In the genomic region with DNA sequence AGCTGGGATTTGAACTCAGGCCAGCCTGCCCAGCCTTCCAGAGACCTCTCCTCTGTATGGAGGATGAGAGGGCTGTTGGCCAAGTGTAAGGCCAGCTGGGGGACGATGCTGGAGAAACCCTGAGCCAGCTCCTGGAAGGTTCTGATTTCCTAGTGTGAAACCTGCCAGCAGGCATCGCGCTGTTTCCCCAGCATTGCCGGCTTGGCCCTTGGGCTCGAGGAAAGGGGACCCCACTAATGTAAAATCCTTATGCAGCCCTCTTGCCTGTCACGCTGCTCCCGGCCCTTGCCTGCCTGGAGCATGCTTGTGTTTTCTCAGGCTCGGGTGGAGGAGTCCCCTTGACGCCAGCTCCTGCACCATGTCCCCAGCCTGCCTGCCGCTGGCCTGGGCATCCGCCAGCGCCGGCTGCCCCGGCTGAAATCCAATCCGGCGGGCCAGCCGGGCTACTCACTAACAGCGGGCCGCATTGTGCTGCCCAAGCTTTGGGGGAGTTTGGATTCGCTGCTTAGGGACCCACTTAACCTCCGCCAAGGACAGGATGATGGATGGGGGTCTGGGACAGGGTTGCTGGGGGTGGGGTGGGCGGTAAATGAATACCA, we compare ENCODE assay signal across 9 mouse cellular contexts. TPM values are rescaled to one million over a fixed set of nuclear protein-coding genes. Genes with fewer than 3 reads are reported as not detected.
DNase-seq lines count a peak whose midpoint lies in the region; ATAC-seq and TF ChIP-seq lines count a peak whose summit lies in the region.
"Had no signal": no experiment of that assay in that cellular context is flagged by ENCODE, and none has a peak within 500 bp of the region (broad histone marks: within the 10 kb centered on the region; RNA-seq: fewer than 3 reads in every experiment).

No protein-coding gene starts in this region.

- TF ChIP-seq CTCF in lung, adult 2 months (IDR thresholded peaks at IDR 0.05; ENCODE audit: insufficient read depth, low read length): no peak

- no peaks in the 10 kb centered on the region for H3K9me3 ChIP-seq in forebrain, embryonic 12.5 days
- H3K9me3 ChIP-seq in hindbrain, embryonic 11.5 days (ENCODE audit: control insufficient read depth, low read length): no peaks in the 10 kb centered on the region
- no peaks in the 10 kb centered on the region for H3K9me3 ChIP-seq in limb, embryonic 10.5 days (replicated peaks)
- no peaks in the 10 kb centered on the region for H3K9me3 ChIP-seq in liver, embryonic 11.5 days (ENCODE audit: control insufficient read depth, low read length)

- H3K9ac ChIP-seq in forebrain, embryonic 12.5 days: no peak overlapping the region; the same call in 1 of the 2 replicates
- H3K9ac ChIP-seq in hindbrain, embryonic 11.5 days (ENCODE audit: low read depth, low read length): no peak overlapping the region
- H3K9ac ChIP-seq in liver, embryonic 11.5 days (ENCODE audit: low read depth, low read length): no peak overlapping the region

- peak; percentile 24; the same call in 1 of the 2 replicates for ATAC-seq in forebrain, embryonic 12.5 days (ENCODE audit: low FRiP score)
- peak; percentile 62 for ATAC-seq in hindbrain, embryonic 11.5 days (ENCODE audit: low FRiP score)
- no peak for ATAC-seq in liver, embryonic 11.5 days (replicated peaks; ENCODE audit: low FRiP score)
- ATAC-seq in megakaryocyte progenitor cell, adult 5-6 weeks (replicated peaks; ENCODE audit: poor library complexity): no peak

- H3K27me3 ChIP-seq in forebrain, embryonic 12.5 days: no peaks in the 10 kb centered on the region
- 0 out of 2 replicates have a peak, but pooled peaks cover 2% of the 10 kb centered on the region for H3K27me3 ChIP-seq in hindbrain, embryonic 11.5 days (ENCODE audit: control insufficient read depth, insufficient read depth, low read length)
- H3K27me3 ChIP-seq in limb, embryonic 10.5 days (ENCODE audit: low read depth, poor library complexity, severe bottlenecking): peaks cover 14% of the 10 kb centered on the region
- no peaks in the 10 kb centered on the region for H3K27me3 ChIP-seq in liver, embryonic 11.5 days (replicated peaks; ENCODE audit: control insufficient read depth, insufficient read depth, low read length)

- WGBS in lung, adult 2 months: 41% methylated on average over 22 of the region's 22 CpGs
- 56% methylated on average over 22 of the region's 22 CpGs for WGBS in forebrain, embryonic 12.5 days
- WGBS in hindbrain, embryonic 11.5 days: 20% methylated on average over 22 of the region's 22 CpGs
- 17% methylated on average over 22 of the region's 22 CpGs for WGBS in limb, embryonic 10.5 days
- 54% methylated on average over 22 of the region's 22 CpGs for WGBS in liver, embryonic 11.5 days

- peaks cover 4% of the 10 kb centered on the region; the same call in 1 of the 2 replicates for H3K36me3 ChIP-seq in forebrain, embryonic 12.5 days (replicated peaks)
- H3K36me3 ChIP-seq in hindbrain, embryonic 11.5 days (ENCODE audit: control insufficient read depth, insufficient read depth, low read length): no peaks in the 10 kb centered on the region
- H3K36me3 ChIP-seq in limb, embryonic 10.5 days: no peaks in the 10 kb centered on the region
- no peaks in the 10 kb centered on the region for H3K36me3 ChIP-seq in liver, embryonic 11.5 days (ENCODE audit: control insufficient read depth, insufficient read depth, low read length)

- peak; percentile 28 for DNase-seq in lung, postnatal 14 days
- DNase-seq in lung, adult 2 months: no peak
- peak; percentile 73 for DNase-seq in hindbrain, embryonic 11.5 days (ENCODE audit: low spot score)
- DNase-seq in limb, embryonic 10.5 days (ENCODE audit: low spot score): peak; percentile 85
- DNase-seq in liver, embryonic 11.5 days (ENCODE audit: low spot score): no peak
- no peak for DNase-seq in T-cell, adult 2 months (ENCODE audit: low spot score)

- H3K4me2 ChIP-seq in forebrain, embryonic 12.5 days: no peak overlapping the region
- H3K4me2 ChIP-seq in hindbrain, embryonic 11.5 days (replicated peaks; ENCODE audit: low read depth, low read length): no peak overlapping the region
- no peak overlapping the region for H3K4me2 ChIP-seq in liver, embryonic 11.5 days

- H3K4me3 ChIP-seq in lung, adult 2 months (replicated peaks; ENCODE audit: extremely low read depth, low read depth, low read length): no peak overlapping the region
- no peak overlapping the region for H3K4me3 ChIP-seq in forebrain, embryonic 12.5 days (replicated peaks)
- no peak overlapping the region for H3K4me3 ChIP-seq in hindbrain, embryonic 11.5 days (ENCODE audit: low read depth, low read length)
- peak overlapping the region; percentile 24; the same call in 1 of the 2 replicates for H3K4me3 ChIP-seq in limb, embryonic 10.5 days
- H3K4me3 ChIP-seq in liver, embryonic 11.5 days (ENCODE audit: low read depth, low read length): no peak overlapping the region
- H3K4me3 ChIP-seq: myocyte had no signal

- no peak for TF ChIP-seq POLR2A in lung, adult 2 months (IDR thresholded peaks at IDR 0.05; ENCODE audit: borderline replicate concordance, extremely low read depth, low read depth, low read length)

- peak overlapping the region; percentile 61; the same call in 1 of the 2 replicates for H3K27ac ChIP-seq in forebrain, embryonic 12.5 days
- peak overlapping the region; percentile 51 for H3K27ac ChIP-seq in hindbrain, embryonic 11.5 days (ENCODE audit: low read depth, low read length)
- H3K27ac ChIP-seq in limb, embryonic 10.5 days: peak overlapping the region; percentile 78
- no peak overlapping the region for H3K27ac ChIP-seq in liver, embryonic 11.5 days (ENCODE audit: low read depth, low read length)

- H3K4me1 ChIP-seq in lung, adult 2 months (ENCODE audit: control insufficient read depth, insufficient read depth, low read length): no peaks in the 10 kb centered on the region
- H3K4me1 ChIP-seq in forebrain, embryonic 12.5 days: peaks cover 79% of the 10 kb centered on the region
- peaks cover 19% of the 10 kb centered on the region for H3K4me1 ChIP-seq in hindbrain, embryonic 11.5 days (replicated peaks; ENCODE audit: control insufficient read depth, insufficient read depth, low read length)
- peaks cover 93% of the 10 kb centered on the region for H3K4me1 ChIP-seq in limb, embryonic 10.5 days
- no peaks in the 10 kb centered on the region for H3K4me1 ChIP-seq in liver, embryonic 11.5 days (replicated peaks; ENCODE audit: control insufficient read depth, insufficient read depth, low read length)

RNA-seq across cellular contexts. Expression of a gene that starts 52.1 kb away (rescaled TPM):
- polyA plus RNA-seq in lung, adult 2 months (2012; rRNA removed): 4.6 and 6.8 TPM in 2 replicates
- polyA plus RNA-seq in forebrain, embryonic 12.5 days (2016; fragmentation: Nextera tagmentation; extraction: Ambion mirVana): 20.3 and 30.2 TPM in 2 replicates
- polyA plus RNA-seq in hindbrain, embryonic 11.5 days (2014; fragmentation: Nextera tagmentation; extraction: Ambion mirVana): 18.5 and 20.1 TPM in 2 replicates
- polyA plus RNA-seq in limb, embryonic 10.5 days (2016; fragmentation: Nextera tagmentation; extraction: Ambion mirVana): 9.6 and 10.8 TPM in 2 replicates
- polyA plus RNA-seq in liver, embryonic 11.5 days (2014; fragmentation: Nextera tagmentation; extraction: Ambion mirVana): 4.8 and 5.1 TPM in 2 replicates
- 0.44 and 1.2 TPM in 2 replicates for total RNA-seq in megakaryocyte progenitor cell, adult 5-6 weeks (2015)
- 1.0 and 3.0 TPM in 2 replicates for total RNA-seq in megakaryocyte progenitor cell, adult 5-6 weeks (2017)

Comparison
In these comparisons a context has a peak if more than half of its experiments do, and no peak if none do; other contexts are left out.
1. DNase-seq: peak in lung, postnatal 14 days (single experiment), hindbrain, embryonic 11.5 days (single experiment) and limb, embryonic 10.5 days (single experiment); none in lung, adult 2 months (single experiment), liver, embryonic 11.5 days (single experiment) and T-cell, adult 2 months (single experiment).
2. ATAC-seq: peak in forebrain, embryonic 12.5 days (single experiment) and hindbrain, embryonic 11.5 days (single experiment); none in liver, embryonic 11.5 days (single experiment) and megakaryocyte progenitor cell, adult 5-6 weeks (single experiment).